Mouse (Mus musculus) midbrain, embryonic 14.5 days (tissue): ENCODE data around the gene Theg. TPM values are rescaled to one million over a fixed set of nuclear protein-coding genes. Genes with fewer than 3 reads are reported as not detected.

Source experiments
- ATAC-seq: fragments of 200-750 bp; cut with Nextera tagmentation; 2 replicates; pipeline ENCODE4 v1.8.0; 2017; ENCODE audit warnings: moderate number of reproducible peaks, moderate library complexity; ENCODE audit not compliant: low FRiP score, low TSS enrichment
- DNase-seq: peaks from one replicate; pipeline ENCODE4 v3.0.0-alpha.2; 2015
- H3K27ac ChIP-seq: fragments of 300-500 bp; sonication (generic); replicated peaks from 2 replicates; pipeline ENCODE4 v1.5.1; 2014; ENCODE audit warnings: mild to moderate bottlenecking, low read depth, low read length, moderate library complexity
- H3K27me3 ChIP-seq: fragments of 300-500 bp; sonication (generic); 2 replicates; pipeline ENCODE4 v1.6.1; 2014; ENCODE audit warnings: low read length, control low read depth, mixed read lengths; ENCODE audit not compliant: control insufficient read depth, insufficient read depth
- H3K36me3 ChIP-seq: fragments of 300-500 bp; sonication (generic); 2 replicates; pipeline ENCODE4 v1.6.1; 2014; ENCODE audit warnings: low read length, control low read depth; ENCODE audit not compliant: control insufficient read depth, insufficient read depth
- H3K4me1 ChIP-seq: fragments of 300-500 bp; sonication (generic); 2 replicates; pipeline ENCODE4 v1.6.1; 2014; ENCODE audit warnings: mild to moderate bottlenecking, antibody characterized with exemption, low read length, control low read depth; ENCODE audit not compliant: control insufficient read depth, insufficient read depth
- H3K4me2 ChIP-seq: fragments of 300-500 bp; sonication (generic); 2 replicates; pipeline ENCODE4 v1.6.1; 2014; ENCODE audit warnings: mild to moderate bottlenecking, low read length, moderate library complexity
- H3K4me3 ChIP-seq: fragments of 300-500 bp; sonication (generic); replicated peaks from 2 replicates; pipeline ENCODE4 v1.5.1; 2014; ENCODE audit warnings: low read depth, low read length
- H3K9ac ChIP-seq: fragments of 300-500 bp; sonication (generic); replicated peaks from 2 replicates; pipeline ENCODE4 v1.6.1; 2014; ENCODE audit warnings: mild to moderate bottlenecking, low read length, moderate library complexity
- H3K9me3 ChIP-seq: fragments of 300-500 bp; sonication (generic); 2 replicates; pipeline ENCODE4 v1.6.1; 2016; ENCODE audit warnings: low read length, control low read depth, mixed read lengths; ENCODE audit not compliant: control insufficient read depth
- WGBS: fragments of 180-500 bp; shearing (Covaris S2); extraction: QIAGEN DNeasy Blood & Tissue Kit; methylation state at CpG from one replicate; pipeline ENCODE4 v1.1.7; 2014; 5-methylcytosine and 5-hydroxymethylcytosine counted together
- polyA plus RNA-seq: library from polyadenylated mRNA; unstranded; fragments of >200 nt; fragmentation: Nextera tagmentation; extraction: Ambion mirVana; gene quantifications from 2 replicates; pipeline ENCODE4 v1.2.1, GENCODE M21; 2014

Theg gene
- polyA plus RNA-seq, 1 experiment from 2014 or later: not detected

DNA sequence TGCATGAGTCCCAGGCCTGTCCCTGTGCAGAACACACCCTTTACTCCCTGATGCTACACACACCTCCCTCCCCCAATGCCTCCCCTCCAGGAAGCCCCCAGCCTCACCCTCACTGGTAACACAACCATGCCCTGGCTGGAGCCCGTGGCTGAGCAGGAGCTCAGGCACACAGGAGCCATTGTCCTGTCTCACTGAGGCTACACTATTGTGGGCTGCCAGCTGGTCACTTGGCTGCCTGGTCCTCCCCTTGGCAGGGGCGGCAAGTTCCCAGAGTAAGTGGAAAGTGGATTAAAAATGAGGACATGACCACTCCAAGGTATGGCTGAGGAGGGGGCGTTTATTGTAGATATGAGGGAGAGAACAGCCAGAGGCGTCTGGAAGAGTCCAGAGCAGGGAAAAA, 19.4 kb upstream of the Theg start:
- Histone ChIP-seq H3K27me3 (no peaks in the 10 kb centered on the region), H3K4me2 (no peak overlapping the region), H3K4me3 (no peak overlapping the region), H3K27ac (no peak overlapping the region), H3K36me3 (no peaks in the 10 kb centered on the region), H3K9ac (no peak overlapping the region), H3K9me3 (no peaks in the 10 kb centered on the region), H3K4me1 (no peaks in the 10 kb centered on the region)
- ATAC-seq (no peak), DNase-seq (no peak)
- WGBS: 69% methylated on average over 4 of the region's 4 CpGs

DNA sequence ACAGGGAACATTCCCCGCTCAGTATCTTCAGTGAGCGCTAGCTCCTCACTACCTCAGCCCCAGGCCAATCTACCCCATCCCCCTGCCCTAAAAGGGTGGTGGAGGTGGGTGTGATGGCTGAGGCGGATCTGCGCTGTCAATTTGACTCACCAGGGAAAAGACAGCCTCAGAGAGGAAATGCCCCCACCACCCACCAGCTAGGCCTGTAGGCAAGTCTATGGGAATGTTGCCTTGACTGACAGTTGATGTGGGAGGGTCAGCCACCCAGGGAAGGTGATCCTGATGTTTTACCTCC, 10.8 kb upstream of the Theg start:
- H3K4me1 ChIP-seq: no peaks in the 10 kb centered on the region
- ATAC-seq (no peak), DNase-seq (no peak)
- no peak overlapping the region for H3K27ac ChIP-seq
- no peaks in the 10 kb centered on the region for H3K36me3 ChIP-seq
- peaks cover 6% of the 10 kb centered on the region; the same call in 1 of the 2 replicates for H3K27me3 ChIP-seq
- 79% methylated on average over 4 of the region's 4 CpGs for WGBS
- no peaks in the 10 kb centered on the region for H3K9me3 ChIP-seq
- no peak overlapping the region for H3K4me2 ChIP-seq
- H3K9ac ChIP-seq: no peak overlapping the region
- no peak overlapping the region for H3K4me3 ChIP-seq

DNA sequence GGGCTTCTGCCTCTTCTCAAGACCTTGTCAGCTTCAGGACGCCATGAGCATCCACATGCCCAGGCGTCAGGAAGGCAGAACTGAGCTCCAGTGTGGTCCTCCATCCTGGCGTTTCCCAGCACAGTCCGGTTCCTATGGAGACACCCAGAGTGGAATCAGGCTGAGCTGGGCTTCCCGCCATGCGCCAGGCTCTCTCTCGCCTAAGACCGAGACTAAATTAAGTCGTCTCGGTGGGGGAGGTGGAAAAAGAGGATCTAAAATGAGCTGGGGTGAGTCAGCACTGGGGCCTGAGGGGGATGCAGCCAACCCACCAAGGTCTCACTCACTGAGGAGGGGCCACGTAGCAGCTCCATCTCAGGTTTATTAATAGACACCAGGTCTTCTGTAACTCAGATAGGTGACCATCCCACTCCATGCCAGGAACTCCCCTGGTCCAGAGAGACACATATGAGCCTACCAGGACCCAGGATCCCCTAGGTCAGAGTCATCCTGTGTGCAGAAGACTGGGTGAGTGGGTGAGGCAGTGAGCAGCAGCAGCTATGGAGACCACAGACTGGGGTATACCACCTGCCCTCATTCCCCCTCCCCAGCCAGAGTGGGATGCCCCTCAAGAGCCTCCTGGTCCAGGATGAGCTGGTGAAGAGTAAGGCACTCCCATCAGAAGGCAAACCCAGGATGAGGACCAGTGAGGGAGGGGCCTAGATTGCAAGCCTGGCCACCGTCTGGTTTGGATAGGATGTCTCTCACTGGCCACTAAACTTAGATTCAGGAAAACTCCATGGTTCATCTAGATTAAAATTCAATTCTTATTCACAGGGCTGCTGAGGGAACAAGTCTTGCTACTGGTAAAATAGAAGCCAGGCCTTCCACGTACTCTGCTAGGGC, 10.2 kb upstream of the Theg start:
- no peak overlapping the region for H3K4me3 ChIP-seq
- no peaks in the 10 kb centered on the region for H3K9me3 ChIP-seq
- no peaks in the 10 kb centered on the region for H3K4me1 ChIP-seq
- ATAC-seq (no peak), DNase-seq (peak; percentile 33)
- no peak overlapping the region for H3K9ac ChIP-seq
- H3K27ac ChIP-seq: no peak overlapping the region
- no peaks in the 10 kb centered on the region for H3K36me3 ChIP-seq
- WGBS: 18% methylated on average over 13 of the region's 13 CpGs
- H3K4me2 ChIP-seq: no peak overlapping the region
- peaks cover 6% of the 10 kb centered on the region; the same call in 1 of the 2 replicates for H3K27me3 ChIP-seq

DNA sequence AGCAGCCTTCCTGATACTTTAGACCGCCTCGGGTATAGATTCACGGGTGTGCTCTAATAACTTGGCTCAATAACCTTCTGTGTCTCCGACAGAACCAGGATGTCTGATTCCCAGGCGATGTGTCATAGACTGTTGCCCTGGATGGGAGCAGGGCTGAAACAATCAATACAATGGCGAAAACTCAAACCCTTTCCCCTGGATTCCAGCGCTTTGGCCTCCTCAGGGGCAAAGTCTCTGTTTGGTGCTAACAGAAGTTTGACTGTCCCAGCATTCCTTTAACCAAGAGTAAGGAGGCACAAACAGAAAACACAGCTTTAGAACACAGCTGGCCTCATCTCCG, 8.4 kb upstream of the Theg start:
- no peak for ATAC-seq
- 62% methylated on average over 8 of the region's 8 CpGs for WGBS

DNA sequence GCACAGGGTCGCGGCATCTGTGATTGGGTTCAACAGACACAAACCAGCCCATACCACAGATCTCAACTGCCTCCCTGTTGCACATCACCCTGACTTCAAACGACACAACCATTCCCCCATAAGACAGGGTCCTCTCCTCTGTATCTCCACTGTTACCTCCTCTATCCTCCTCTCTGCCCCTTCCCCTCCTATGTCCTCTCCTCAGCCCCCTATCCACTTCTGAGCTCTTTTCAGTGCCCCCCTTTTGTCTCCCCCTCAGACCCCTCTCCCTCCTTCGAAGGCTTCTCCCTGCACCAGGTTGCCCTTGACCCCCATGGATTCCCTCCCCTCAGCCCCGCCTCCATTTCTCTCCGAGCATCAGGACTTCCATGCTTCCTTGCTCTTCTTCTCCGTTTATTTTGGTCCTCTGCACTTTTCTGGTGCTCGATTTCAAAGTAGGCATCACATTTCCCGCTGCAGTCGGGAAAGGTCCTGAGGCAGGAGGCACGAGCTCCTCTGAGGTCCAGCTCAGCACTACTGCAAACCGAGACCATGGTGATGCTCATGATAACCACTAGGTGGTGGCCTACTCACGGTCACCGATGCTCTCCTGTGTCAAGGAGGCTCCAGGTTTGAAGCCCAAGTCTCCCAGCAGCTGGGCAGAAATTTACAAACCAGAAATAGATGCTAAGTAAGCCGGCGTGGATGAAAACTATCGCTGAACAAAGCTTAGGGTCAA, 7.9 kb upstream of the Theg start:
- H3K36me3 ChIP-seq: no peaks in the 10 kb centered on the region
- no peaks in the 10 kb centered on the region for H3K4me1 ChIP-seq
- H3K4me3 ChIP-seq: no peak overlapping the region
- H3K27me3 ChIP-seq: peaks cover 6% of the 10 kb centered on the region; the same call in 1 of the 2 replicates
- 19% methylated on average over 17 of the region's 17 CpGs for WGBS
- DNase-seq (peak; percentile 91), ATAC-seq (peak; percentile 81; the same call in 1 of the 2 replicates)
- no peak overlapping the region for H3K9ac ChIP-seq
- no peaks in the 10 kb centered on the region for H3K9me3 ChIP-seq
- H3K27ac ChIP-seq: no peak overlapping the region
- 0 out of 2 replicates have a peak overlapping the region, but pooled peaks have one; percentile 18 for H3K4me2 ChIP-seq

More for the DNA sequence above, 8.4 kb upstream of the Theg start:
- Histone ChIP-seq H3K9ac (no peak overlapping the region), H3K36me3 (no peaks in the 10 kb centered on the region), H3K4me3 (no peak overlapping the region), H3K27me3 (peaks cover 6% of the 10 kb centered on the region; the same call in 1 of the 2 replicates), H3K27ac (no peak overlapping the region), H3K9me3 (no peaks in the 10 kb centered on the region), H3K4me2 (no peak overlapping the region), H3K4me1 (no peaks in the 10 kb centered on the region)
- DNase-seq: no peak

DNA sequence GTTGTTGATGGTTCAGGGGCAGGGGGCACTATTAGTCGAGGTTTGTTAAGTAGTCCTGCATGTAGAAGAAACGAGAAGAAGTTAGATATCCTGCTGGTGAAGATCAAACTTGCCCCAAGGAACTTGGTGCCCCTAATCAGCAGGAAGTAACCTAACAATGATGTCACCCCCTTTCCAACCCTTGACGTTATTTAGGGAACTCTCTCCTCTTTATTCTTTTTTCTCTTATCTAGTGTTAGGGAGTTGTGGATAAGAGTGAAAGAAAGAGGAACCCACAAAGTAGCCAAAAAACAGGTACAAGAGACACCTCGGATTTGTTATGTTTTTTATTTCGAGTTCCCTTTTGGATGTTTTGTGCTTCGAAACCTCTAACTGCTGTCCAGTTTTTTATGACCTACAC, 7.0 kb upstream of the Theg start:
- ATAC-seq (no peak), DNase-seq (no peak)
- no peak overlapping the region for H3K27ac ChIP-seq
- H3K4me2 ChIP-seq: no peak overlapping the region
- no peaks in the 10 kb centered on the region for H3K36me3 ChIP-seq
- no peak overlapping the region for H3K4me3 ChIP-seq
- H3K27me3 ChIP-seq: peaks cover 6% of the 10 kb centered on the region; the same call in 1 of the 2 replicates
- no peaks in the 10 kb centered on the region for H3K9me3 ChIP-seq
- H3K4me1 ChIP-seq: no peaks in the 10 kb centered on the region
- WGBS: 60% methylated on average over 6 of the region's 6 CpGs
- no peak overlapping the region for H3K9ac ChIP-seq

DNA sequence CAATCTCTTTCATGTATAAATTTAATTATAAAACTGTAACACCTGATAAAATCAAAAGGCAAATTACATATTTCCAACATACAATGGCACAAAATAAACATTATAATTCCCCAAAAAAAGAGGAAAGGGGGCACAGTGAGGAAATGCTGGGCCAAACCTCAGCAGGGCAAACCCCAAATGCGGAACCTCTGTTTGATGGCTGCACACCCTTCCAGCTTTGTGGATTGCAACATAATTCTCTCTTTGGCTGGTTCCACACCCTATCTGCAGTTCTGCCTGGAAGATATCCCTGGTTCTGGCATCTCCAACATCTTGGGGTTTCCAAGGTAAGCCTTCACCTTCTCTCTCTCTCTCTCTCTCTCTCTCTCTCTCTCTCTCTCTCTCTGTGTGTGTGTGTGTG, 3.6 kb upstream of the Theg start:
- Histone ChIP-seq H3K4me3 (no peak overlapping the region), H3K4me1 (no peaks in the 10 kb centered on the region), H3K27me3 (peaks cover 6% of the 10 kb centered on the region; the same call in 1 of the 2 replicates), H3K4me2 (no peak overlapping the region), H3K9ac (no peak overlapping the region), H3K27ac (no peak overlapping the region), H3K36me3 (no peaks in the 10 kb centered on the region), H3K9me3 (no peaks in the 10 kb centered on the region)
- 86% methylated on average over 1 of the region's 1 CpGs for WGBS
- DNase-seq: no peak
- no peak for ATAC-seq

DNA sequence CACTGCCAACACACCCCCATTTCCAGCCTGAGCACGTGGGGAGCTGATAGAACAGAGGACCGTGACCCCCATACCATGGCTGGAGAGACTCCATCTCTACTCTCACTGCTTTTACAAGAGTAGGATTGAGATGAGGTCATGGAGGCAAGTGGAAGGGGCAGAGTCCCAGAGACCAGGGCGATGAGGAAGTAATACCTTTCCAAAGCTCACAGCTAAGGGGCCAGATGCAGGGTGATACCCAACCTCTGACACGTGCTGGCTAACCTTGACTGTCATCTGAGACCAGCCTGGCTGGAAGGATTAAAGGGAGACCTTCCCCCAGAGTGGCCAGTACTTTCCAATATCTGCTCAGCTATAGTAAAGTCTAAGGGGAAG, 608 bp upstream of the Theg start:
- WGBS: 78% methylated on average over 4 of the region's 4 CpGs
- Histone ChIP-seq H3K27me3 (no peaks in the 10 kb centered on the region), H3K9me3 (no peaks in the 10 kb centered on the region), H3K4me2 (no peak overlapping the region), H3K27ac (no peak overlapping the region), H3K9ac (no peak overlapping the region), H3K4me1 (no peaks in the 10 kb centered on the region), H3K36me3 (no peaks in the 10 kb centered on the region), H3K4me3 (no peak overlapping the region)
- ATAC-seq: no peak
- DNase-seq: no peak

DNA sequence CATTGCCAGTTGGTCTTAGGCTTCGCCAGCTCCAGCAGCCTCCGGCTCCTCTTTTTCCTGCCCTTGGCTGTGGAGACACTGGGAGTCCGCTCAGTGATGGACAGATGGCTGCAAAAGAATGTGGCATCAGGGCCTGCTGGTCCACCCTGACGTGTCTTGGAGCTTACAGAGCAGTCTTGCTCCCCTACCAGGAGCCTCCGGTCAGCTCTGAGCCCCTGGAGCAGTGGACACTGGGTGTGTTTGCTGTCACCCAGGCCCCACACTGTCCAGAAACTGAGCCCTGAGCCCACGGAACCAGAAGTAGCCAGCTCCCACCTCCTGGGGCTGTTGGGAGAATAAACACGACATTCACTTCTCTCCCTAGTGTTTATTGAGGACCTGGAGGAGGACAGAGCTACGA, 888 bp downstream of the Theg start:
- no peak for ATAC-seq
- WGBS: 76% methylated on average over 8 of the region's 8 CpGs
- H3K9ac ChIP-seq: no peak overlapping the region

More for the DNA sequence above, 888 bp downstream of the Theg start:
- Histone ChIP-seq H3K4me3 (no peak overlapping the region), H3K9me3 (no peaks in the 10 kb centered on the region), H3K27ac (no peak overlapping the region), H3K27me3 (no peaks in the 10 kb centered on the region), H3K4me1 (no peaks in the 10 kb centered on the region), H3K4me2 (no peak overlapping the region), H3K36me3 (no peaks in the 10 kb centered on the region)
- DNase-seq: no peak
